Mouse (Mus musculus) cerebellum, adult 2 months (tissue): Measurements from ENCODE around the gene Zfp286.

Experiments used
- CTCF ChIP-seq: fragments of 200-500 bp; IDR thresholded peaks from 2 replicates; pipeline ENCODE4 v1.5.1; 2011; ENCODE audit warnings: low read depth, mild to moderate bottlenecking, control low read depth, low read length, moderate library complexity, borderline replicate concordance; ENCODE audit not compliant: insufficient read depth
- POLR2A ChIP-seq: fragments of 200-500 bp; IDR thresholded peaks from 2 replicates; pipeline ENCODE4 v1.6.1; 2011; ENCODE audit warnings: low read length, control low read depth, borderline replicate concordance; ENCODE audit not compliant: insufficient read depth

DNA sequence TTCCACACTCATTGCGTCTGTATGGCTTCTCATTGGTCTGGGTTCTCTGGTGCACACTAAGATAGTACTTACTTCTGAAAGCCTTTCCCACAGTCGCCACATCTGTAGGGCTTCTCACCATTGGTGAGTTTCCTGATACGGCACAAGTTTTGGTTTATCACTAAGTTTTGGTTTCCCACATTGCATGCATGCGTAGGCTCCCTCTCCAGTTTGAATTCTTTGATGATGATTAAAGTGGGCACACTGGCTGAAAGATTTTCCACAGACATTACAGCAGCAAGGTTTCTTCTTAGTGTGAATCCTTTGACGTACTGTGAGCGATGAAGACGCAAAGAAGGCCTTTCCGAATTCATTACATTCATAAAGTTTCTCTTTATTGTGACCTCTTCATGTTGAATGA lies 36.5 kb downstream of the Zfp286 start, which contains the start of gene Gm10428:
- TF ChIP-seq CTCF (no peak), POLR2A (no peak)
